In genomic region chr13:31303194-31303593, GRCm38 (mm10) we compare ENCODE assay signal across 16 mouse cellular contexts.
"Had no signal": no experiment of that assay in that cellular context is flagged by ENCODE, and none has a peak within 500 bp of the region (broad histone marks: within the 10 kb centered on the region; RNA-seq: fewer than 3 reads in every experiment).

No protein-coding gene starts in this region.

- H3K4me1 ChIP-seq: liver, embryonic 13.5 days; liver, embryonic 15.5 days; megakaryocyte, embryonic 14.5 days; midbrain, embryonic 13.5 days; neural tube, embryonic 12.5 days had no signal

- H3K27ac ChIP-seq: liver, embryonic 13.5 days; liver, embryonic 15.5 days; macrophage; midbrain, embryonic 13.5 days; neural tube, embryonic 12.5 days had no signal

- ATAC-seq: liver, postnatal 0 days; lung, postnatal 0 days; midbrain, embryonic 13.5 days had no signal

- H3K4me3 ChIP-seq: liver, embryonic 13.5 days; liver, embryonic 15.5 days; megakaryocyte, embryonic 14.5 days; midbrain, embryonic 13.5 days; neural tube, embryonic 12.5 days had no signal

- H3K36me3 ChIP-seq: liver, embryonic 13.5 days; liver, embryonic 15.5 days; midbrain, embryonic 13.5 days; neural tube, embryonic 12.5 days had no signal

- DNase-seq: liver, embryonic 13.5 days; liver, postnatal 0 days; lung, embryonic 14.5 days; lung, postnatal 14 days; lung, postnatal 36 days; right cerebral cortex, postnatal 14 days; thymus, adult 2 months; thymus, postnatal 25 days; thymus, postnatal 4 days had no signal

- H3K27me3 ChIP-seq: liver, embryonic 13.5 days; liver, embryonic 15.5 days; megakaryocyte, embryonic 14.5 days; midbrain, embryonic 13.5 days; neural tube, embryonic 12.5 days had no signal

- H3K9me3 ChIP-seq: liver, embryonic 13.5 days; liver, embryonic 15.5 days; megakaryocyte, embryonic 14.5 days; midbrain, embryonic 13.5 days; neural tube, embryonic 12.5 days had no signal

- H3K4me2 ChIP-seq: liver, embryonic 11.5 days; liver, embryonic 13.5 days; liver, embryonic 15.5 days; lung, embryonic 14.5 days; midbrain, embryonic 13.5 days; neural tube, embryonic 12.5 days had no signal

- H3K9ac ChIP-seq: liver, embryonic 13.5 days; liver, embryonic 15.5 days; liver, postnatal 0 days; lung, embryonic 14.5 days; midbrain, embryonic 13.5 days; neural tube, embryonic 12.5 days had no signal
